Mouse (Mus musculus) layer of hippocampus, adult 8-10 months (tissue): ENCODE measurements at regions not wholly inside any gene's neighbourhood (a gene's known extent, or its start where the extent isn't known, plus 50 kb on each side); places are given as distances from the start of the nearest gene placed in this dataset.
A peak's percentile ranks its signal among the peaks of the same experiment; 100 is the strongest.

Source experiments
- DNase-seq, 2 experiments: peaks; one replicate each; pipeline ENCODE4 v3.0.0; 2022; ENCODE audit warnings: low spot score in 2 of 2

DNA sequence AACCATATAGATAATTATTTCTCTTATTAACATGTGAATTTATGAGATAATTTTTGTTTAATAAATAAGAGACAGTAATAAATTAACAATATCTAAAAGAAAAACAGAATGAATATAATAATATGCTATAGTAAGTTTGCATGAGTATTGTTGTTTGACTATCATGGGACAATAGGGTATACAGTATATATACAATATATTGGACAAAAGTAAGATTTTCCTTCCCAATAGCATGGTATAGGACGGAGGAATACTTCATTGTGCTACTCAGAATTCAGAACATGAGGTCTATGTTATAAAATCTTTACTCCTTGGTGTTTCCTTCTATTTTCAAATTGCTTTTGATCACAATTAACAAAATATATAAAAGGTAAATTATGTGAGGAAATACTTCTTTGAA lies 771.0 kb upstream of the Pcdh20 start:
- DNase-seq = no peak

DNA sequence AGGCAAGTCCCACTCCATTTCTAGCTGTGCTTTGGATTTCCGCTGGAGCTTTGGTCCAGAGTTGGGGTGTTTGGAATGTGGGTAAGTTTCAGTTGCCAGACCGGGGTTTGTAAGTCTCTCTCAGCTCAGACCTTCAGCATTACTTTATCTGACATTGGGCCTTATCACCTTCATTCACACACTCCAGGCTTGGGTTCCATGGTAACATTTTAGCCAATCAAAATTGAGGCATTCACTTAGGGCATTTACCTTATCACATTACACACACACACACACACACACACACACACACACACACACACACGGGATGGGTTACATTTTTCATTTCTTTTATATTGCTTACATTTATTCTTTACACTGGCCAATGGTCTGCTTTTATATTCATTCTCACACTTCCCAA lies 765.3 kb upstream of the Pcdh20 start:
- DNase-seq = no peak

DNA sequence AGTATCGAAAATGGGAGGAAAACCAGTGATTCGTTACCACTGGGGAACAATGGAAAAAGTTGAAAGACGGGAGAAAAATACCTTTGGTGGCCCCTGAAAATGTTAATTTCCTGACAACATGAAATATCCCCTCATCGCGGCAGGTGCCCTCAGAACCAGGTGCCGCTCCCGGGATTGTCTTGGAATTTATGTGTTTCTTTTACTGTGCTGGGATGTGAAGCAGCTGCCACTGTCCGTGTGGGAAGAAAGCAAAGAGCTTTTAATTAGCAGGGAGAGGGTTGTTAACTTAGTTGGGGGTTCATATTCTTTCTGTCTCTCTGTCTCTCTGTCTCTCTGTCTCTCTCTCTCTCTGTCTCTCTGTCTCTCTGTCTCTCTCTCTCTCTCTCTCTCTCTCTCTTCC lies 759.3 kb upstream of the Pcdh20 start:
- DNase-seq = no peak

DNA sequence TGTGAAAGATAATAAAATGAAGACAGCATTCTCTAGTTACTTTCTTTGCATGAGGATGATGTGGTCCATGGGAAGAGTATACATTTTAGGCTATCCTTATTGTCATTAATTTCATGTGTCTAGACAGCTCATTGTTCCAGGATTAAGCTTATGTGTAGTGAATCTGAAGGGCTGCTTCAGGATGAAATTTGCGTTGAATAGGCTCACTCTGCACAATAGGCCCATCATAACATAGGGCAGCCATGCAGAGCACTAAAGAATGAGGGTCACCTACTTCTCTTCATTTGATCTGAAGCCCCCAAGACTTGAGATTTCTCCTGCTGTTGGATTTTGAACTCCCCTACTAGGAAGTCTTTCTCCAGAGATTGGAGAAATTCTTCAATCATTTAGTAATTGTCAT lies 746.2 kb upstream of the Pcdh20 start:
- DNase-seq = no peak

DNA sequence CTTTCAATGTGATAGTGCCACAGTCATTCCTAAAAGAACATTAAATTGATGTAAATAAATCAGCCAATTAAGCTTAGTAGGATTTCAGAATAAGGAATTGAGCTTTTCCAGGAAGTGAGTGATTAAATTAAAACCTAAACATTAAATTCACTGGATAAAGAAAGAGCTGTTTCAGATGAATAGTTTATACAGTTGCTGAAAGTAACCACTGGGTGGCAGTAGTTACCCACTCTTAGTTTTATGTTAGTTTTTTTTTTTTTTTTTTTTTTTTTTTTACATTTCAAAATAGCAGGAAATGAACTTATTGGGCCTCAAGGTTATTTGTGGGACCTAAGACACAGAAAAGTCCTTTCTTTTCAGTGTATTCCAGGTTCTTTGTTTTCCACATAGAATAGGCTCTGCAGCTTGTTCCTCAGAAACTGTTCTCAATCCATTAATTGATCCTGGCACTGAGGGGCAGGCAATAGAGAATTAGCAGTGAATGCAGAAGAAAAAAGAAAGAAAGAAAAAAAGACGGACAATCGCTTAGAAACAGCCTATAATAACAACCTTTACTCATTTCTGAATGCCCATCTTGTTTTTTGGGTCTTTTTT lies 710.3 kb upstream of the Pcdh20 start:
- no peak for DNase-seq

DNA sequence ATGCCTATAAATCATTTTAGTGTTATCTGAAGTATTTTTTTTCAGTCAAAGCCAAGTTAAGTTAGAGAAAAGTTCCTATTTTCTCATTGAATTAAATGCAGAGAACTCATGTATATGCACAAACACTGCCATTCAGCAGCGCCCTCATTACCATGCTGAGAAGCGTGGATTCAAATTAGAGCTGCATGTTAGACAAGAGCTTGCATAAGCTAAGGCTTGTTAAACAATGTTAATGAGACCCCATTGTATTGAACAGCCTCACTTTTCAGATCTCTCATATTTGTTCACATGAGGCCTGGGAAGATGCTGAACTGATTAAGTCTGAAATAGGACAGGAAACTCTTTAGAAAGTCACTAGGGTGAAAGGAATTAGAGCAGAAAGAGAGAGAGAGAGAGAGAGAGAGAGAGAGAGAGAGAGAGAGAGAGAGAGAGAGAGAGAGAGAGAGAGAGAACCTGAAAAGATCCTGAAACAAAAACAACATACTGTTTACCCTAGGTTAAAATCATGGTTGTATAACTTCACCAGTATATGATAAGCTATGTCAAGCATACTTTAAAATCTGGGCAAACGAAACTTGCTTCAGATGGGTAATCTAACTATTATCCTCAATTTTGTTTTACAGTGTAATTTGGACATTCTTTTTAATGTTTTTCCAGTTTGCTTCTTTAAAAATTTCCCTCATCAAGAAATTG lies 671.9 kb upstream of the Pcdh20 start:
- no peak for DNase-seq

DNA sequence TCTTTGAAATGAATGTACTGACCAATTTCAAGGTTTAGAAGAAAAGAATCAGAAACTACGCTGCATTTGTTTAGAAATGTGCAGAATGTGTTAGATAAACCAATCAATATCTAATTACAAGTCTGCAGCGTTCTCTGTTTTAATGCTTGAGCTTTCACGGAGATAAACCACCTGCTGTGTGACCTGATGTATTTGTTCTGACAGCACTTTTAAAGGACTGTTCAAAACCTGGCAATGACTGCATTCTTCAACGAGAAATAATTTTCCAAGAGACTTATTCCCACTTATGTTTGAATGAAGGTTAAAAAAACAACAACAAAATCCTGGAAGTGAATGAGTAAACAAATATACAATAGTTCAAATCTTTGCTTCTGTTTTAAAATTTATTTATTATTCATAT lies 628.1 kb upstream of the Pcdh20 start:
- DNase-seq = no peak

DNA sequence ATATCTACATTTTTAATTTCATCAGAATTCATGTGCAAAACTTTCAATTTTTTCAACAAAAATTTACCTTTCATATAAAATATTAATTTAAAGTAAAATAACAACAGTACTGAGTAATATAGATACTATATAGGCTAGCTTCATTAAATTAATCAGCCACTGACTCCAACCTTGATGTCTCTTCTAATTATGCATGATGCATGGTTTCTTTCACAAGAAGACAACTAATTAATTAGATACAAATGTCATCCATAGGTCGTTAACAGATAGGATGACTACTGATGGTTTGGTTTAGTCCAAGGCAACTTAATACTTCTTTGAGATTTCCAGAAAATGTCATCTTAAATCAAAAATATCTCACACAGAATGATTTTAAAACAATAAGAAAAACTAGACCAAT lies 618.5 kb upstream of the Pcdh20 start:
- DNase-seq = no peak

DNA sequence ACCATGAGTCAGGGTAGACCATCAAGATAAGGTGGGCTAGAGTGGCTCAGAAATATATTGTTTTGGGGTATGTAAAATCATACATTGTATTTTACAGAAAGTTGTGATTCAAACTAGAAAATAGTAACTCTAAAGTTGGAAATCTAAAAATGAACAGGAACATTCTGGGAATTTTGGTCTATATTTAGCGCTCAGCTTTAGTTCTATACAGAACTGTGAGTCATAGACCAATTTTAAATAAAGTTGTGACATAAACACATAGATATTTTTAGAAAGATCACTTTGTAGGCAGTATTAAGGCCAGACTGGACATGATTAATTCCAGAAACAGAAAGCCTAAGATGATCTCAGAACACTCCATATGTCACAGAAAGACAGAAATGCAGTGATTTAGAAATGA lies 604.8 kb upstream of the Pcdh20 start:
- no peak for DNase-seq

DNA sequence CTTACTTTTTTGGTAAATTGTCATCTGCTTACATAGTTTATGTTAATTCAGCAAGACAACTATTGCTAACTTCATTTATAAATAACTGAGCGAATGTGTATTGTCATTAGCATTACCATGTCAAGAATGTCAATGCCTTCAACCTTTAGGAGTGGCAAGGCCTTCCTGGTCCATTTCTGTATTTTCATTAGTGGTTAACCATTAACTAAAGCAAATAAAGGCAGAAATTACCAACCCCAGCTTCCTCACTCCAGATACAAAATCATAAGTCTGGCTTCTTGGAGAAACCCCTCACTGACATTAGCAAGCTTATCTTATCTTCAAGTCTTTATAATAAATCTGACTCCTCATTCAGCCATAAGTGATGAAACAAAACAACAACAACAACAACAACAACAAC lies 592.8 kb upstream of the Pcdh20 start:
- DNase-seq = no peak

DNA sequence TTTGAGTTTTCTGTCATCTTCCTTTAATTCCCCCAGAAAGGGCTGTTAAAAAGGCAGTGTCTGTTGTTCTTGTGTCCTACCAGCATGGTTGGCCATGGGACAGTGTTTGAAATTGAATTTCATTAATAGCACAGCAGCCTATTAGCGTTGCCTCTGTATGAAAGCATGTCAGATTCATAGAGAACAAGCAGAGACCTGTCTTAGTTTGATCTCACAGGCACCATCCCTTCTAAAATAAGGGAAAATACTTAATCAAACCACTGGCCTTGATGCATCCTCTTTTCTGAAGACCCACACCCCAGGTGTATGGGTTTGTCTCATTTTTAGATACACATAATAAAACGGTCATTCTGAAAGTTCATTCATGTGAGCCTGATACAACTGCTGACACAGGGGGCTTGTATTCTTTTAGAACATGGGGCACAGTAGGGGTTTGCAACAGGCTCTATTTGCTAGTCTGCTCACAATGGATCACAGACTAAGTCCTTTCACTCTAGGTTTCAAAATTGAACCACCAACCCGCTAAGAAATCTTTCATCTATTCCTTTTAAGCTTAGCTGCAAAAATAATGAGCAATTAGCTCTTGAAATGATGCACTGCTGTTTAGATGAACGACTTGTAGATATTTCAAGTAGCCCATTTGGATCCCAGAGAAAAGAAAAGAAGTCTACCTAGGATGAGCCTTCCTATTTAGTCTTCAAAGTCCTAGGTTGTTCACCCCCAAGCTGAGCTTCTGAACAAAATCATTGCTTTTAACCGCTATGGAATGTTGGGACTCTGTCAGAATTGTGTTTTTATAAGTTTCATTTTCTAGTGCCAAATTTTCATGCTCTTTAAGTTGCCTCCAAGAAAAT lies 591.6 kb upstream of the Pcdh20 start:
- no peak for DNase-seq

DNA sequence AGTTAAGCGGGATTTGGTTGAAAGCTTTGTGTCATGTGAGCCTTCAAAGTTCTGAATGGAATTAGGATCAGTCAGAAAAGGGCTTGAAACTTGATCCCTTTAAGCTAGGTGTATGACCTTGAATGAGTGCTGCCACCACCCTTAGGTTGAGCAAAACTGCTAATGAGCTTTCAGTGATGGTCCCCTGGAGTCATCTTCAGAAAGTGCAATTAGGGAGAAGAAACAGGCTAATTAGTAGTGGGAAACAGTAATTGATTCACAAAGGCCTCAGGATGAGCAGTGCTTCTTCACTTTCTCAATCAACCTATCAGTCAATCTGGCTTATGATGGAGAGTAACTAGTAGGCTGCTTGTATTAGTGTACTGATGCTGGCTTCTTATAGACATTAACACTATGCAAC lies 590.1 kb upstream of the Pcdh20 start:
- no peak for DNase-seq

DNA sequence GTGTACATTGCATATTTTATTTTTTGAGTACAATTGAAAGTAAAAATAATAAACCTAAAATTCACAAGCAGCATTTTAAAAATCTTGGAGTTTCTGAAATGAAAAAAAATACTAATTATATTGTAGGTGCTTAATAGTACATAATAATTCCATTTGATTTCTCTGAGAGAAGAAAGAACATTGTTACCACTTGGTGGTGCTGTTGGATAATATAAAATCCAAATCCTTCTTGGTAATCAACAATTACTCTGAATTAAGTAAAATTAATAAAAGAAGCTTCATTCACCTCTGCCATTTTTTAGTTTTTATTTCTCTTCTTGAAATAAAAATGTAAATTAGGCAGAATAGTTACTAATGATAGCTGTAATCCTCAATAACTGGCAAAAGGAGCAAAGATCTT lies 563.2 kb upstream of the Pcdh20 start:
- no peak for DNase-seq

DNA sequence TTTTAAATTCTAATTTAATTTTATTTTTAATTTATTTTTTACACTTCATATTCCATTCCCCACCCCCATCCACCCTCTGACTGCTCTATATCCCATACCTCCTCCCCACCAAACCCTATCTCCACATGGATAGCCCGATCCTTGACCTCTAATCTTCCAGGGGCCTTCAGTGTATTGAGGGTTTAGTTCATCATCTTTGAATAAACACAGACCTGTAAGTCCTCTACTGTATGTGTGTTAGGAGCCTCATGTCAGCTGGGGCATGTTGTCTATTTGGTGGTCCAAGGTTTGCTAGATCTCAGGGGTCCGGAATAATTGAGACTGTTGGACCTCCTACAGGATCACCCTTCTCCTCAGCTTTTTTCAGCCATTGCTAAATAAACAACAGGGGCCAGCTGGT lies 540.2 kb upstream of the Pcdh20 start:
- DNase-seq = no peak

DNA sequence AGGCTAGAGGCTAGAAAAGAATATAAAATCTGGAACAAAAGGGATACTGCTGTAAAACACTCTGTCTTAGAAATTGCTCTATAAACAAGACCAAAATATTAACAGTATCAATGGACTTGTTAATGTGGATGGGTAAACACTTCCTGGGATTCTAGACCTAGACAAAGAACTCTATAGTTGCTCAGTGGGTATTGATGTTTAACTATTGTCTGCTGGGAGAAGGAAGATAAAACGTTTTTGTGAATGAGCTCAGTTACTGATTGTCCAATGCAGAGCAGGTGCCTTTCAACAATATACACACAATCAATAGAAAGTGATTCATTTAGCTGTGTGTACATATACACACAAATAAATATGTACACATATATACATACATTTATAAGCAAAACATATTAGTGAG lies 538.5 kb upstream of the Pcdh20 start:
- DNase-seq = no peak

DNA sequence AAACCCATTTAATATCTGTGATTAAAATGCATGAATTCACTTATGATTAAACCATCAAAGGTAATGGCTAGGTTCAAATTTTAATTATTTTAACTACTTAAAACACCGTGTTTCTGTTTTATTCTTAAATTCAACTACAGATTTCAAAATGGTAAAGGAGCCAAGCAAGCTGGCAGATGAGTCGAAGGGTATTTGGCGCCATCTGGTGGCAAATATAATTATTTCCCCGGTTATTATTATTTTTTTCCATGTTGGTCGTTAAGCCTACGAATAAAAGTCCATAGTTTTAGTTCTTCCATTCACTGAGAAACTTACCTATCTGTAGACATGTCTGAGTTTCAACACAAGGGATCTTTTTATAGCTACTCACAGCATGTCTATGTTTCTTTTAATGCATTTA lies 510.7 kb upstream of the Pcdh20 start:
- DNase-seq = no peak

DNA sequence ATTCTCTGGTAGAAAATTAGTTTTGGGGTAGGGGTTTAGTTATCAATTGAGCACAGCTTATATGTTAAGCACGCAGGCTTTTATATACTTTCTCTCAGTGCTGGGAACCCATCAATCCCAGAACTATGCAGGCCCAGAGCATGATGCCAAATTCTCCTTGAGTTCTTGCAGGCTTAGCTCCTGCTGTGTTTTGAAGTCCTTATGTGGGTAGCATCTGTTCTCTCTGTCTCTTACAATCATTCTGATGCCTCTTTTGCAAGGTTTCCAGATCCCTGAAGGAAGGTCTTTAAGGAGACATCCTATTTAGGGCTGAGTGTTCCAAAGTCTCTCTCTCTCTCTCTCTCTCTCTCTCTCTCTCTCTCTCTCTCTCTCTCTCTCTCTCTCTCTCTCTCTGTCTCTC lies 504.8 kb upstream of the Pcdh20 start:
- peak; percentile 17 to 26 for DNase-seq

DNA sequence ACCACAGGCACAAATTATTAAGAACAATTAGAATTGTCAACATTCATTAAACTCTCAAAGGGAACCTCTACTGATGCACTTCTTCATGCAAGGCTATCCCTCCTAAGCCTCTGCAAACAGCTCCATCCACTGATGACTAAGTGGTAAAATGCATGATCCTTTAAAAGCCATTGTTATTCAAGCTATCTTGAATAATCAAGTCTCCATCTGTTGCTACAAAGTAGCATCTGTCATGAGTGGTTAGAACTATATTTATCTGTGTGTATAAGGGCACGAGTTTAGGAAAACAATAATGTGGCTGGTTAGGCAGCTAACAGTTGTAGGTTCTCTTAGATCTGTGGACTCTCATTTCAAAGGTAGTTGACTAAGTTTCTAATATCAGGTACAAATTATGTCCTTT lies 463.4 kb upstream of the Pcdh20 start:
- DNase-seq = peak in 1 of 2 experiments; percentile 11
